8 mouse cellular contexts compared by ENCODE assay signal in genomic region chr10:116473759-116474549, GRCm38 (mm10). TPM values are rescaled to one million over a fixed set of nuclear protein-coding genes. Genes with fewer than 3 reads are reported as not detected.
DNase-seq lines count a peak whose midpoint lies in the region; ATAC-seq and TF ChIP-seq lines count a peak whose summit lies in the region.

Kcnmb4 (minus strand) TSS chr10:116473878.

- peak within 1 kb of the TSS; percentile 86 for H3K4me3 ChIP-seq in E14TG2a.4 (replicated peaks; ENCODE audit: low read length)
- H3K4me3 ChIP-seq in embryonic facial prominence, embryonic 11.5 days (ENCODE audit: low read depth, low read length), result peak within 1 kb of the TSS; percentile 72

- H3K27ac ChIP-seq in embryonic facial prominence, embryonic 11.5 days (replicated peaks; ENCODE audit: low read depth, low read length), result peak within 1 kb of the TSS; percentile 48; the same call in 1 of the 2 replicates

- intact Hi-C loops in heart, postnatal 36 days (cut with DNase I), result loop anchor here (5.0 kb wide), 1 partner anchor 373 kb away; no protein-coding TSS in a partner anchor

- peaks cover 19% of the 10 kb centered on the region for H3K4me1 ChIP-seq in E14TG2a.4 (replicated peaks; ENCODE audit: low read depth, low read length)
- no peaks in the 10 kb centered on the region for H3K4me1 ChIP-seq in embryonic facial prominence, embryonic 11.5 days (ENCODE audit: control insufficient read depth, insufficient read depth, low read length)

- peak within 1 kb of the TSS; percentile 91 for H3K4me2 ChIP-seq in embryonic facial prominence, embryonic 11.5 days (ENCODE audit: low read depth, low read length)

- peak; percentile 40 to 47 for DNase-seq in adrenal gland, adult 18-20 months (ENCODE audit: low spot score in 2 of 2)
- DNase-seq in embryonic facial prominence, embryonic 11.5 days (ENCODE audit: low spot score), result peak; percentile 66
- DNase-seq in heart, postnatal 36 days, result peak; percentile 15 to 22
- DNase-seq in left cerebral cortex, adult 18-20 months (ENCODE audit: low spot score in 2 of 2), result peak; percentile 55 to 74
- DNase-seq in lung, postnatal 36 days, result peak; percentile 10
- DNase-seq in retina, postnatal 7 days (ENCODE audit: low read depth, low spot score), result peak; percentile 55
- DNase-seq in adipocyte (ENCODE audit: low spot score), result no peak

- WGBS in embryonic facial prominence, embryonic 11.5 days, result under 1% methylated on average over 60 of the region's 92 CpGs

- peak within 1 kb of the TSS; percentile 87 for H3K9ac ChIP-seq in embryonic facial prominence, embryonic 11.5 days (replicated peaks; ENCODE audit: low read length)

- peak; percentile 77 for ATAC-seq in embryonic facial prominence, embryonic 11.5 days (replicated peaks; ENCODE audit: insufficient number of reproducible peaks, low FRiP score, low TSS enrichment, low read depth)

- H3K36me3 ChIP-seq in E14TG2a.4 (ENCODE audit: insufficient read depth, low read length), result no peaks in the 10 kb centered on the region
- H3K36me3 ChIP-seq in embryonic facial prominence, embryonic 11.5 days (replicated peaks; ENCODE audit: control insufficient read depth, insufficient read depth, low read depth, low read length), result no peaks in the 10 kb centered on the region

- TF ChIP-seq CTCF in E14TG2a.4 (conservative IDR thresholded peaks at IDR 0.05; ENCODE audit: low read length), result no peak

- H3K9me3 ChIP-seq in E14TG2a.4 (ENCODE audit: low read length), result peaks cover 6% of the 10 kb centered on the region; the same call in 1 of the 2 replicates
- no peaks in the 10 kb centered on the region for H3K9me3 ChIP-seq in embryonic facial prominence, embryonic 11.5 days (replicated peaks; ENCODE audit: control insufficient read depth, low read length)

- peaks cover 55% of the 10 kb centered on the region for H3K27me3 ChIP-seq in E14TG2a.4 (ENCODE audit: insufficient read depth, low read length)
- no peaks in the 10 kb centered on the region for H3K27me3 ChIP-seq in embryonic facial prominence, embryonic 11.5 days (ENCODE audit: control insufficient read depth, insufficient read depth, low read length)

RNA-seq across cellular contexts. Expression of gene Kcnmb4, which starts in this region (rescaled TPM):
- 10 to 100 TPM in 1 of 2 experiments, under 1 TPM in 1; 0.66 to 10.4 TPM for total RNA-seq in adrenal gland, adult 18-20 months (2021)
- 12.0 and 12.8 TPM in 2 replicates for polyA plus RNA-seq in embryonic facial prominence, embryonic 11.5 days (2014; fragmentation: Nextera tagmentation; extraction: Ambion mirVana)
- under 1 TPM; 0.22 to 0.24 TPM for total RNA-seq in heart, postnatal 36 days (2021)
- total RNA-seq in left cerebral cortex, adult 18-20 months (2021), result 10 to 100 TPM; 86.4 to 96.8 TPM

Comparison
In these comparisons a context has a peak if more than half of its experiments do, and no peak if none do; other contexts are left out.
1. RNA of gene Kcnmb4 (total RNA-seq): 86.4 to 96.8 TPM in left cerebral cortex, adult 18-20 months; 0.66 to 10.4 TPM in adrenal gland, adult 18-20 months and 0.22 to 0.24 TPM in heart, postnatal 36 days; every median in the first group is over 4 times any median in the second.
2. Peak in DNase-seq in heart, postnatal 36 days; RNA of the gene not detected or under 1 TPM.